Mouse (Mus musculus): ENCODE measurements around the gene Wbp11. TPM values are rescaled to one million over a fixed set of nuclear protein-coding genes. Genes with fewer than 3 reads are reported as not detected.

Gene Wbp11
- polyA plus RNA-seq, 1 experiment from 2014 or later = 72.3 TPM

Small RNA genes lying within 50 kb of the gene (microRNA-seq; reads per million reads assigned to microRNA genes)
- not detected for gene Gm44364

Other genes with a start within 250 kb of the Wbp11 start
- gene Plbd1, start 166.3 kb downstream of the Wbp11 start, polyA plus RNA-seq (2014; fragmentation: Nextera tagmentation; extraction: Ambion mirVana) = 0.30 and 0.52 TPM in 2 replicates
- 0.31 TPM in 1 of 2 replicates, not detected in the other for gene Gucy2c, start 46.5 kb downstream of the Wbp11 start, polyA plus RNA-seq (2014; fragmentation: Nextera tagmentation; extraction: Ambion mirVana)
- gene Hist4h4, start 23.8 kb downstream of the Wbp11 start, polyA plus RNA-seq (2014; fragmentation: Nextera tagmentation; extraction: Ambion mirVana) = 0.50 and 0.56 TPM in 2 replicates
- 92.1 and 103 TPM in 2 replicates for gene H2afj, start 20.0 kb downstream of the Wbp11 start, polyA plus RNA-seq (2014; fragmentation: Nextera tagmentation; extraction: Ambion mirVana)
- 1.1 and 1.8 TPM in 2 replicates for gene BC049715, start 607 bp downstream of the Wbp11 start, polyA plus RNA-seq (2014; fragmentation: Nextera tagmentation; extraction: Ambion mirVana)
- 1.6 and 2.5 TPM in 2 replicates for gene Smco3, start 7.2 kb upstream of the Wbp11 start, polyA plus RNA-seq (2014; fragmentation: Nextera tagmentation; extraction: Ambion mirVana)
- 0.23 TPM in 1 of 2 replicates, not detected in the other for gene Art4, start 29.5 kb upstream of the Wbp11 start, polyA plus RNA-seq (2014; fragmentation: Nextera tagmentation; extraction: Ambion mirVana)
- gene Mgp, start 47.6 kb upstream of the Wbp11 start, polyA plus RNA-seq (2014; fragmentation: Nextera tagmentation; extraction: Ambion mirVana) = 3.1 and 11.7 TPM in 2 replicates
- not detected in 2 replicates for gene Erp27, start 93.9 kb upstream of the Wbp11 start, polyA plus RNA-seq (2014; fragmentation: Nextera tagmentation; extraction: Ambion mirVana)
- not detected in 2 replicates for gene Pde6h, start 95.6 kb upstream of the Wbp11 start, polyA plus RNA-seq (2014; fragmentation: Nextera tagmentation; extraction: Ambion mirVana)
- 6.9 and 15.6 TPM in 2 replicates for gene Arhgdib, start 113.7 kb upstream of the Wbp11 start, polyA plus RNA-seq (2014; fragmentation: Nextera tagmentation; extraction: Ambion mirVana)

Measured in neural tube, embryonic 14.5 days (tissue).